Mouse (Mus musculus) mouse trophoblast stem cell (cell line): ENCODE results near the gene Zbtb24.

ENCODE experiments used
- in situ Hi-C, 2 experiments: fragments of 300-500 bp; cut with MseI, MboI; formaldehyde crosslinking; loops; 2 replicates in 1 of 2; 3 replicates in 1 of 2; pipeline ENCODE4 v1.15.1; 2025

Zbtb24 gene

DNA sequence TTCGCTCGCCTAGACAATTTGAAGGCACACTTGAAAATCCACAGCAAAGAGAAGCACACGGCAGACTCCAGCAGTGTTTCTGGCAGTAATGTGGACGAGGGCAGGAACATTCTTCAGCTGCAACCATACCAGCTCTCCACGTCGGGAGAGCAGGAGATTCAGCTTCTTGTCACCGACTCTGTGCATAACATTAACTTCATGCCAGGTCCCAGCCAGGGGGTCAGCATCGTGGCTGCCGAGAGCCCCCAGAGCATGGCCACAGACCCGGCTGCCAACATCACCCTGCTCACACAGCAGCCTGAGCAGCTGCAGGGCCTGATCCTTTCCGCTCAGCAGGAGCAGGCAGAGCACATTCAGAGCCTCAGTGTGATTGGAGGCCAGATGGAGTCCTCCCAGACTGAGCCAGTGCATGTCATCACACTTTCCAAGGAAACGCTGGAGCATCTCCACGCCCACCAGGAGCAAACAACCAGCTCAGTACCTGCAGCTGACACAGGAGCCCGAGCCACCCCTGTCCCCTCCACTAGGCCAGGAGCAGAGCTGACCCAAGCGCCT, 14.3 kb downstream of the Zbtb24 start:
- in situ Hi-C loops, result no loop called here

DNA sequence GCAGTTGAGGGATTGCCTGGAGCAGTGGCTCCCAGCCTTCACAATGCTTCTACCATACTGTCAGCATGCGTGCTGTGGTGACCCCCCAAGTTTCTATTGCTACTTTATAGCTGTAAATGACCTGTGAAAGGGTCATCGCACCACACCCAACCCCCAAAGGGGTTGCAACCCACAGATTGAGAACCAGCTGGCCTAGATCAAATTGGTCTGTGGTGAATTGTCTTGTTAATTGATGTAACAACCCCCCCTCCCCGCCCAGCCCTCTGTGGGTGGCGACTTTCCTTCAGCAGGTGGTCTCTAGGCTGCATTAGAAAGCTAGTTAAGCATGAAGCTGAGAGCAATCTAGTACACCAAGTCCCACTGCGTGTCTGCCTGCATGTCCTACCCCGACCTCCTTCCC, 17.1 kb downstream of the Zbtb24 start:
- in situ Hi-C loops, result no loop called here

DNA sequence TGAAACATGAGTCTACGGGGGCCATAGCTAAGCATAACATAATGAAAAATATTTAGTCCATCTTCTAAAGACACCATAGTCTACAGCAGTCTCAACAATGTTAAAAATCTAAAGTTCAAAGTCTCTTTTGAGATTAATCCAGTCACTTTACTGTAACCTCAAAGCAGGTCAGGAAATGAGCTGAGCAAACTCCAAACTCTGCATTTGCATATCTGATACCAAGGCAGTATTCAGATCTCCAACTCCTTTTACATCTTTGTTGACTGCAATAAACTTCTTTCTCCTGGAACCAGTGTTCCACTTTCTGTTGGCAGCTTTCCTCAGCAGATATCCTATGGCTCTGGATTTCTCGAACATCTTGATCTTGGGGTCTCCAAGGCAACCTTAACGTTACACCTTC, 20.5 kb downstream of the Zbtb24 start:
- in situ Hi-C loops, result no loop called here

DNA sequence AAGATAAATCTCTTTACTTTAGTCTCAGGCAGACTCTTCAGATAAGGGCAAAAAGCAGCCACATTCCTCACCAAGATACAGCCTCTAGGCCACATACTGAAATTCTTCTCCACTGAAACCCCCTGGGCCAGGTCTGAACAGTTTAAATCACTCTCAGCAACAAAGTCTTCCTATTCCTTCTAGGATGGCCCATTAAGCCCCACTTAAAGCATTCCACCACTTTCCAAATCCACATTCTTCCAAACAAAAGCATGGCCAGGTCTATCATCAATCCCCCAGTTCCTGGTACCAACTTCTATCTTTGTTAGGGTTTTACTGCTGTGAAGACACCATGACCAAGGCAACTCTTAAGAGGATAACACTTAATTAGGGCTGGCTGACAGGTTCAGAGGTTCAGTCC, 22.4 kb downstream of the Zbtb24 start:
- in situ Hi-C loops, result no loop called here

GRCm38 (mm10) chr10:41472962-41473481, 22.8 kb downstream of the Zbtb24 start:
- in situ Hi-C loops, result no loop called here

- in situ Hi-C loops, result no loop called here
Observed at GRCm38 (mm10) chr10:41473782-41474468, 23.7 kb downstream of the Zbtb24 start.

DNA sequence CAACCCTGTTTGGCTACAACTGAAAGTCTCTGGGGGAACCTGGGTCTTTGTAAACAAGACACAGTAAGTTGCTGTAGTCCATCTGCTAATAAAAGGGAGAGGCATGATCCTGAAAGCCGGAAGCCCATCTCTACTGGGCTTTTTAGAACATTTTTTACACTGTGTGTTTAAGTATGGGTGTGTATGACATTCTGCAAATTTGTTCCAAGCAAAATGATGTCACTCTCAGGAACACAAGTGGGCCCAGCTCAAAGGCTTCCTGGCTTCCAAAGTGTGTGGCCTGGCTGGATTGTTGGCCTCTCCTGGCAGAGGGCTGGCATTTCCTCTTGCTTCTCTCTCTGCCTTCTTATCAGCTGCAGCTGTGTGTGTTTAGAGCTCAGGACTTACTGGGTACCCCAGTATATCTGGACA, 24.8 kb downstream of the Zbtb24 start:
- in situ Hi-C loops, result no loop called here

DNA sequence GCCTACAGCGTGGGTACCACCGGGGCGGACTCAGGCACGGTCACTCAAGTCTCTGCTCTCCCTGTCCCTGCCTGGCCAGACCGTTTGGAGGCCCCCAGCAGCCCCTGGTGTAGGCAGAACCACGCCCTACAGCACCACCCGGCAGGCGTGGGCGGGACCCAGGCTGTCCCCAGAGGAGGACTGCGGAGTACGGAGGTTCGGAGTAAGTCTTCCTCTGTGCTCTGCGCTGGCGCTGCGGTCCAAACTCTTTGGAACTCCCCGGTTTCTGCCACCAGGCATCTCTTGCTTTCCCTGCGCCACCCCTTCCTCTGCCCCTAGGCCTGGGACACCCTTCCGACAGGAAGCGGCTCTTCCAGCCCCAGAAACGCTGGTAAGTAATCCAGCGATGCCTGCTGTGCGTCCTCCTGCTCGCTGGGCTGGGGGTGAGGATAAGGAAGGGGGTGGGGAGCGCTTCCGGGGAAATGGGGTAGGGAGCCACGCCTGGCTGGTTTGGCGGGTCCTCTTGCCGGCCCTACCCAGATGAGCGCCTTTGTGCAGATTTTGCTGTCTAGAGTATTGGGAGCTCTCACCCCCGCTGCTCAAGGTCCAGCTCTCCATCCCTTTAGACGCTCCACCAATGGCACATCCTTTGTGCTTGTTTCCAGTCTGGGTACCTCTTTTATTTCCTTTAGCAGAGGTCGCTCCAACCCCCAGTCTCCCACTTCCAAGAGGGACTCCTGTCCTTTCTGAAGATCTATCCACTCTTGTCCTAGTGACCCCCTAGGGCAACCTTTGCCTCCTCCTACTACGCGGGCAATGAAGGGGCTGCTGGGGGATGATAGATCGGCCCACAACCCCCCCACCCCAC, 26.2 kb downstream of the Zbtb24 start, which contains the start of gene Mical1:
Mical1 (plus strand) TSS at position 144 of the 847 bp plus-strand sequence.
- in situ Hi-C loops, result no loop called here

- in situ Hi-C loops, result no loop called here
Observed at GRCm38 (mm10) chr10:41477018-41477277, 26.8 kb downstream of the Zbtb24 start.

DNA sequence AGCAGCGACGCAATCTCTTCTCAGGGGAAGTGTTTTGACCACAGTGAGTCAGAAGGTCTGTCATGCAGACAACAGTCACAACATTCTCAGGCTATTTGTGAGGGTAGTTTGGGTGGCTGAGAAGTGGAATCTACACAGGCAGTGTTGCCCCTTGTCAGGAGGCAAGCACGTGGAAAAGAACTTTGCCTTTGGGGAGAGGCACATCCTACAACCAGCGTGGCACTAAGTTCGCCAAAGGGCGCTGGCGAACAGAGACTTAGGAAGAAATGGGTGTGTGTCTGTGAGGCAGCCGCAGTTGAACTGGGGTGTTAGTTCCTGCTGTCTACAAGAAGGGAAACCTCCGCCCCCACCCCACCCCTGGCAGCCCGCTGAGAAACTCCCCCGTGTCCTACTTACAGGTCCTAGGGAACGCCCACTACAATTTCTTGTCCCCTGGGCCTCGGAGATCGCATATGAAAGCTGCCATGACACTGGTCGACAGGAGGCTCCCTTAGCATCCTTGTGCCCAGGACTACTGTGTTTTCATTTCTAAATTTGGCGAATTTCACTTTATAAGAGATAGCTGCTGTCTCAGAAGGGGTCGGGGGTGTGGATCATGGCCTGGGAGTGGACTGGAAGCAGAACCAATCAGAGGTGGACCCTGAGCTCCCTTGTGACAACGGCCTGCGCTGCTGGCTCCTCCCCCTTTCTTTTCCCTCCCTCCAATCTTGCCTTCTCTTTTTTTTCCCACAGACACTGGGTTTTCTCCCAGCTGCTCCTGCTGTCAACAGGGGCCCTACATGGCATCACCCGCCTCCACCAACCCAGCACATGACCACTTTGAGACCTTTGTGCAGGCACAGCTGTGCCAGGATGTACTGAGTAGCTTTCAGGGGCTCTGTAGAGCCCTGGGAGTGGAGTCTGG, 27.3 kb downstream of the Zbtb24 start:
- in situ Hi-C loops, result no loop called here

- in situ Hi-C loops, result no loop called here
Observed at GRCm38 (mm10) chr10:41479961-41480360, 29.8 kb downstream of the Zbtb24 start.

DNA sequence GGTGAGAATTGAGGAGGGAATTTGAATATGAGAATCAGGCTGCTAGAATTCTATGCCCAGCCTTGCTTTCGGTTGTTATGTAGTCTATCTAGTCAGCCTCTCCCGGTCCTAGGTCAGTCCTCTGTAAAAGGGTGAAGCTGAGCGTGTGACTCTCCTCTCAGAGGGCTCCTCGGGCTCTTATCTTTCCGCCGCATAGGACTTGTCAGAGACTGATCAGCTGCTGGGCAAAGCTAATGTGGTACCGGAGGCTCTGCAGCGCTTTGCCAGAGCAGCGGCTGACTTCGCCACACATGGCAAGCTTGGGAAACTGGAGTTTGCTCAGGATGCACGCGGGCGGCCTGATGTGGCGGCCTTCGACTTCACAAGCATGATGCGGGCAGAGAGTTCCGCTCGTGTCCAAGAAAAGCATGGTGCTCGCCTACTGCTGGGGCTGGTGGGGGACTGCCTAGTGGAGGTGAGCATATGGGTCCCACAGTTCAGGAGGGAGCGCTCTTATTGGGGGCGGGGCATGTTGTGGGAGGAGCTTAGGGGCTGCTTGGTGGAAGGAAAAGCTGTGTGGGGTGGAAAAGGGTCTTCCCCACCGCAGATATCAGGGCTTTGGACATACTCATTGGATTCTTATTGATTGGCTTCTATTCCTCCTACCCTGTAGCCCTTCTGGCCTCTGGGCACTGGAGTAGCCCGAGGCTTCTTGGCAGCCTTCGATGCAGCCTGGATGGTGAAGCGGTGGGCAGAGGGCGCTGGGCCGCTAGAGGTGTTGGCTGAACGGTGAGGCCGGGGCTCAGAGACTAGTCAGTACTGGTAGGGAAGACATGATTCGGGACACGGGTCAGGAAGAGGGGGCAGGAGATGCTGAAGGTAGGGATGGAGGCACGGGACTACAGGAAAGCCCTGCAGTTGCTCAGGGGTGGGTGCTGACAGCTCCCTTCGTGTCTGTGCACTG, 31.0 kb downstream of the Zbtb24 start:
- in situ Hi-C loops, result no loop called here

- in situ Hi-C loops, result no loop called here
Observed at GRCm38 (mm10) chr10:41482446-41482845, 32.3 kb downstream of the Zbtb24 start.

DNA sequence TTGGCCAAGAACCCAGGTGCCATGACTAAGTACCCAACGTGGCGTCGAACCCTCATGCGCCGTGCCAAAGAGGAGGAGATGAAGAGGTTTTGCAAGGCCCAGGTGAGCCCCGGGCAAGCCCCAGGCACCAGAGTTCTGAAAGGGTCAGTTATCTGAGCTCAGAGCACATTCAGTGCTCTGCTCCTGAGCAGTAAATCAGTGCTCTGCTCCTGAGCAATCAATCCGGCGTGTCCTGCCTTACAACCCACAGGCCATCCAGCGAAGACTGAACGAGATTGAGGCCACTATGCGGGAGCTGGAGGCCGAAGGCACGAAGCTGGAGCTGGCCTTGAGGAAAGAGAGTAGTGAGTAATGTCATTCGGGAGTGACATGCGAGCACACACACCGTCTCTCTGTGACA, 35.6 kb downstream of the Zbtb24 start:
- in situ Hi-C loops, result no loop called here

DNA sequence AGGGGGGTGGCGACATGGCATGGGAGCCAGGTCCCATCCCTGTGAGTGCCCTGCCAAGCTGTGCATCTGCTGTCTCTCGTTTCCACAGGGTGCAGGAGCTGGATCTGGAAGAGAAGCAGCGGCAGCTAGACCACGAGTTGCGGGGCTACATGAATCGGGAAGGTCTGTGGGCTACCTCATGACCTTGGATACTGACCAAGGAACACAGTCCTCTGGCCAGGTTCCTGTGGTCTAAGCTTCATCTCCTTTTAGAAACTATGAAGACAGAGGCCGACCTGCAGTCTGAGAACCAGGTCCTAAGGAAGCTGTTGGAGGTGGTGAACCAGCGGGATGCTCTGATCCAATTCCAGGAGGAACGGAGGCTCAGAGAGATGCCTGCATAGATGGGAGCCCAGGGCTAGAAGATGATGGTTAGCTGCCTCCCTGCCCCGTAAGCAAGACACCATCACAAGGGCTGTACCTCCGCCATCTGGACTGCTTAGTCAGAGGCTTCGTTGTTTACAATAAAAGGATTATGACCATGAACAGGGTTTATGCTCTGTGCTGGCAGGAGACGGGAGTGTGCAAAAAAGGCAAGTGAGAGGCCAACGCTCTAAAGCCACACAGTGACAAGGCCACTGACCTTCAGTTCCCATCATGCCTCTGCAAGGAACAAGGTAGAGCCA, 36.5 kb downstream of the Zbtb24 start:
- in situ Hi-C loops, result no loop called here

DNA sequence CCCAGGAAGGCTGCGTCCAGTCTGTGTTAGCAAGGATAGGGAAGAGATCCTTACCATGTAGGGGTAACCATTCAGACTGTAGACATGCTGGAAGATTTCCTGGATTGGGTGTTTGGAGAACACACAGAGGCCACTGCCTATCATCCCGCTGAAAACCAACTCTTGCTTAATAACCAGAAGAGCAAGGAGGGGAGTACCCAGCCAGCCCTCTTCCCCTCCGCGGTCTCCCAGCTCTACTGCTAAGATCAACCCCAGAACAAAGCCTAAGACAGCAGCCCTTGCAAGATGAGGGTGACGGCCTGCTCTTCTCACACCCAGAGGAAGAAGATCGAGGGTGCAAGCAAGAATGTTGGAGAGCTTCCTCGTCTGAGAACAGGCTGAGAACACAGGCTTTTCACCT, 38.7 kb downstream of the Zbtb24 start:
- in situ Hi-C loops, result no loop called here

- in situ Hi-C loops, result no loop called here
Observed at GRCm38 (mm10) chr10:41489294-41489693, 39.1 kb downstream of the Zbtb24 start.

- in situ Hi-C loops, result no loop called here
Observed at GRCm38 (mm10) chr10:41489708-41490517, 39.7 kb downstream of the Zbtb24 start, which contains the start of the genes Smpd2 and Ppil6. Gene Smpd2, minus strand, starts transcription at chr10:41490369. Gene Ppil6, plus strand, starts transcription at chr10:41490439.

GRCm38 (mm10) chr10:41490518-41490873, 40.3 kb downstream of the Zbtb24 start:
- in situ Hi-C loops, result no loop called here
